Mouse (Mus musculus) C2C12 (cell line): Measurements from ENCODE around the gene Gm7579. TPM values are rescaled to one million over a fixed set of nuclear protein-coding genes. Genes with fewer than 3 reads are reported as not detected.
"Not testable (repeated sequence)": the region's sequence is repeated elsewhere in the genome, so short reads cannot be mapped to it uniquely, and the experiment has no call there.

Source experiments
- H3K27me3 ChIP-seq: one replicate; pipeline ENCODE4 v1.6.1; 2011; ENCODE audit not compliant: control insufficient read depth, insufficient read depth, insufficient read length
- H3K36me3 ChIP-seq: one replicate; pipeline ENCODE4 v1.6.1; 2011; ENCODE audit not compliant: control insufficient read depth, insufficient read depth
- H3K4me3 ChIP-seq: one replicate; pipeline ENCODE4 v1.5.1; 2011; ENCODE audit warnings: mild to moderate bottlenecking, control low read depth; ENCODE audit not compliant: poor library complexity, insufficient read depth, severe bottlenecking
- H3K79me2 ChIP-seq: one replicate; pipeline ENCODE4 v1.6.1; 2011; ENCODE audit not compliant: control insufficient read depth, insufficient read depth
- H3K79me3 ChIP-seq: one replicate; pipeline ENCODE4 v1.6.1; 2011; ENCODE audit warnings: low read depth, control low read depth
- H3ac ChIP-seq: one replicate; pipeline ENCODE3; 2011; ENCODE audit warnings: low read depth; ENCODE audit not compliant: control insufficient read depth, insufficient read length
- CEBPB ChIP-seq: IDR thresholded peaks from one replicate; pipeline ENCODE4 v1.6.1; 2011; ENCODE audit warnings: low read depth, mild to moderate bottlenecking, control low read depth, moderate library complexity
- CTCF ChIP-seq: IDR thresholded peaks from one replicate; pipeline ENCODE4 v1.5.1; 2011; ENCODE audit not compliant: control insufficient read depth, insufficient read depth, insufficient read length
- FOSL1 ChIP-seq: IDR thresholded peaks from one replicate; pipeline ENCODE4 v1.8.0; 2011; ENCODE audit warnings: mild to moderate bottlenecking, low read length; ENCODE audit not compliant: poor library complexity, insufficient read depth, severe bottlenecking
- MAX ChIP-seq: IDR thresholded peaks from one replicate; pipeline ENCODE4 v1.6.1; 2011; ENCODE audit warnings: mild to moderate bottlenecking, control low read depth
- MYOD1 ChIP-seq: IDR thresholded peaks from one replicate; pipeline ENCODE4 v1.6.1; 2011; ENCODE audit warnings: low read depth; ENCODE audit not compliant: control insufficient read depth, insufficient read length
- MYOG ChIP-seq: IDR thresholded peaks from one replicate; pipeline ENCODE4 v1.6.1; 2011; ENCODE audit not compliant: control insufficient read depth, insufficient read length; ENCODE audit errors: extremely low read depth
- USF1 ChIP-seq: IDR thresholded peaks from one replicate; pipeline ENCODE4 v1.6.1; 2011; ENCODE audit warnings: low read depth, mild to moderate bottlenecking, control low read depth, moderate library complexity
- long read RNA-seq, 2 experiments: library from polyadenylated mRNA; unstranded; transcript quantifications; one replicate each; pipeline ENCODE4 v2.0.0; 2019 to 2020
- polyA plus RNA-seq: library from polyadenylated mRNA; unstranded; fragments of >200 nt; fragmentation: generic; extraction: Trizol; gene quantifications from one replicate; pipeline ENCODE4 v1.2.1, GENCODE M21; 2012; ENCODE audit warnings: missing spikeins

Gm7579 gene
- not detected for polyA plus RNA-seq
- long read RNA-seq, experiment 1, result 0 reads
- long read RNA-seq, experiment 2, result 0 reads

GRCm38 (mm10) chr7:142211559-142211958 lies at the start of gene Gm7579:
Gm7579 (plus strand) TSS chr7:142211859.
- TF ChIP-seq USF1, result no peak
- TF ChIP-seq MAX, result no peak
- no peak for TF ChIP-seq CEBPB
- TF ChIP-seq CTCF, result no peak
- TF ChIP-seq FOSL1, result no peak
- no peak for TF ChIP-seq MYOG
- TF ChIP-seq MYOD1, result no peak
- H3K4me3 ChIP-seq, result no peak within 1 kb of the TSS

DNA sequence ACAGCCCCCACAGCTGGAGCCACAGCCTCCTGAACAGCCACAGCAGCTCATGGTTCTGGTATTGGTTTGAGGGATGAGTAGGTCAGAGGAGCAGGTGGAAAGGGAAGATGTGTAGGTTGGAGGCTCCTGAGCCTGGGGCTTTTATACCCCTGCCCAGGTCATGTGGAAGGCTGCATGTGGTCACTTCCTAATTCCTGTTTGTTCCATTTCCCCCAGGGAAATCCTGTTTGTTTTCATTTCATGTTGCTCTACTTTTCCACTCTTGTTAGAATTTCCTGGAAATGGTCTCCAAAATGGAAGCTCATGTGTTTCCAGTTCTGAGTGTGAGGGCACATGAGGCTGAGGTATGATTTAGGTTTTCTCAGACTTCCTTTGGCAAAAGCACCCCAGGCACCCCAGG lies 46.0 kb upstream of the Gm7579 start, which contains the start of gene Gm4553:
TSS of gene Gm4553 (minus strand) at position 101 of the 400 bp plus-strand sequence.
- H3K4me3 ChIP-seq, H3K36me3 ChIP-seq, H3ac ChIP-seq, H3K79me3 ChIP-seq, H3K79me2 ChIP-seq: not testable (repeated sequence)
- H3K27me3 ChIP-seq, result peaks cover 10% of the 10 kb centered on the region

More at GRCm38 (mm10) chr7:142211559-142211958, at the start of gene Gm7579:
- Histone ChIP-seq H3K79me2 (no peaks in the 10 kb centered on the region), H3K27me3 (peaks cover 6% of the 10 kb centered on the region), H3K36me3 (no peaks in the 10 kb centered on the region), H3K79me3 (no peaks in the 10 kb centered on the region), H3ac (no peak within 1 kb of the TSS)

GRCm38 (mm10) chr7:142169836-142170235 lies 41.8 kb upstream of the Gm7579 start:
- TF ChIP-seq USF1 (no peak), MAX (no peak), MYOG (no peak), CEBPB (no peak), MYOD1 (no peak), FOSL1 (no peak), CTCF (no peak)
- Histone ChIP-seq H3K79me2 (no peaks in the 10 kb centered on the region), H3K27me3 (no peaks in the 10 kb centered on the region), H3K4me3 (no peak overlapping the region), H3K36me3 (no peaks in the 10 kb centered on the region), H3K79me3 (no peaks in the 10 kb centered on the region), H3ac (no peak overlapping the region)

- not testable (repeated sequence) for H3ac ChIP-seq, H3K27me3 ChIP-seq, H3K36me3 ChIP-seq, H3K79me2 ChIP-seq, H3K79me3 ChIP-seq, H3K4me3 ChIP-seq
Measured at GRCm38 (mm10) chr7:142175905-142176304, 35.8 kb upstream of the Gm7579 start, which contains the start of gene Krtap5-2. Krtap5-2 (minus strand) TSS chr7:142176005.

- no peak for TF ChIP-seq MYOG
- no peak for TF ChIP-seq FOSL1
- TF ChIP-seq CTCF, result no peak
- TF ChIP-seq MAX, result no peak
- TF ChIP-seq MYOD1, result no peak
- TF ChIP-seq USF1, result no peak
- TF ChIP-seq CEBPB, result no peak
- Histone ChIP-seq H3K4me3 (no peak overlapping the region), H3K27me3 (peaks cover 3% of the 10 kb centered on the region), H3K79me3 (no peaks in the 10 kb centered on the region), H3K36me3 (no peaks in the 10 kb centered on the region), H3ac (no peak overlapping the region), H3K79me2 (no peaks in the 10 kb centered on the region)
Measured at GRCm38 (mm10) chr7:142178685-142179084, 33.0 kb upstream of the Gm7579 start.

DNA sequence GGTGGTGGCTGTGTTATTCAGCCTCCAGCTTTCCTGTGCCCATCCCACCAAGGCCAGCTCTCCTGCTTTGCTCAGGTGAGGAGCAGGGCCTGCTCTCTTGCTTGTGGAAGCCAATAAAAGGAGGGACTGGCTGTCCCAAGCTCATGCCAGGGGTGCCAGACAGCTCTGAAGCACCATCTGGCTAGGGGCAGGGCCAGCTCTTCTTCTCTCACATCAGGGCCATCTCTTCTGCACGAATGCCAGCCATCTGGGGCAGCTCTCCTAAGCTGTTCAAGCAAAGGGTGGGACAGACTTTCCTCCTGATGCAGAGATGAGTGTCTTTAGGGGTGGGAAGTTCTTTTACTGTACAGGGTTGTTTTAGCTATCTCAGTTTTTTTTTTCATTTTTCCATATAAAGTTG lies 30.6 kb upstream of the Gm7579 start:
- Histone ChIP-seq H3K27me3 (peaks cover 3% of the 10 kb centered on the region), H3ac (no peak overlapping the region), H3K79me2 (no peaks in the 10 kb centered on the region), H3K79me3 (no peaks in the 10 kb centered on the region), H3K4me3 (no peak overlapping the region), H3K36me3 (no peaks in the 10 kb centered on the region)
- no peak for TF ChIP-seq FOSL1
